Mouse (Mus musculus): ENCODE measurements around the gene Pappa. TPM values are rescaled to one million over a fixed set of nuclear protein-coding genes. Genes with fewer than 3 reads are reported as not detected.

Pappa gene
- polyA plus RNA-seq (2017; shearing (Covaris generic)): not detected

GRCm38 (mm10) chr4:65123741-65124224 is at the start of gene Pappa:
Gene Pappa, plus strand, starts transcription at chr4:65124174.
- no peak for ATAC-seq

DNA sequence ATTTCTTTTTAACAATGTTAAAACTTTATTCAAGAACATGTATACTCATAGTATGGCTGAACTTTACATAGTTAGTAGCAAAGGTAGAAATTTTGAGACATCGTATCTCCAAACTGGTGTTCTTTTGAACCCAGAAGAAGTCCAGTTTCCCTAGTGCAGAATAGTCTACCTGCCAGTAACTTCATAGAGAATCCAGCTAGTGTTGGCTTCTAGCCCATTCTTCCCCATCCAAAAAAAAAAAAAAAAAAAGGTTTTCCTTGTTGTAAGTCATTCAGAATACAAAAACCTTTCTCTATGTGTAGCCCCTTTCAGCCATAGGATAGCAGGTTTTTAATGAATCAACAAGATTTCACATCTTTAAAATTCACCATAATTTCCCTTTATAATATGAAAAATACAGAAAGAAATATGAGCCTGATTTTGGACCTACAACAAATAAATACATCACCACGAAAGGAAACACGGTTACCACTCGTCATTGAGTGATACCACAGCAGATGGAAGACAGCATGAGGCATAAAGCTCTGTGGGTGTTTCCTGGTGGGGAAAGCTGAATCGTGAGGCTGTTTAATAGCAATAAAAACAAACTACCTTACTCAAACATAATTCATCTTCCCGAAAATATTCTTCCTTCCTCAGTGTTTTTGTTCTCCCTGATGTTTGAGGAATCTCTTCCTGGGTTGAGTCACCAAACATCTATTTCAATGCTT is 45.9 kb upstream of the Pappa start:
- no peak for ATAC-seq

GRCm38 (mm10) chr4:65086864-65087263 is 37.1 kb upstream of the Pappa start:
- ATAC-seq: no peak

- no peak for ATAC-seq
Observed at GRCm38 (mm10) chr4:65087592-65087991, 36.4 kb upstream of the Pappa start.

GRCm38 (mm10) chr4:65092191-65092590 is 31.8 kb upstream of the Pappa start:
- ATAC-seq: no peak

DNA sequence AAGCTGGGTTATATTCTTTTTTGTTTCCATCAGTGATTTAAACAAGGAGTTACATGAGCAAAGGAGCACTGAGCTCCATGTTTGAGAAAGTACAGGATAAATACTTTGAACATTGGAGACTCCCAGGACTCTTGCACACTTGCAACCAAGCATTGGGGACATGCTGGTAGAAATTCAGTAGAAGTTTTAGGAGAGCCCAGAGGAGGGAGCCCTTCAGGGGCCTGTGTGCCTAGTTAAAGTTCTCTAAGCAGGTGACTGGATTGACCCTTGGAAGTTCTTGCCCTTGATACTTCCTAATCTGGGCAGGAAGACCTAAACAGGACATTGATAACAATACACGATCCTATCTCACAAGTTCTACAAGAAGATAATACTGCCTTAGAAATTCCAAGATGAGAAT is 3.6 kb upstream of the Pappa start:
- ATAC-seq: no peak

GRCm38 (mm10) chr4:65122841-65123240 is 1.1 kb upstream of the Pappa start:
- ATAC-seq: no peak

DNA sequence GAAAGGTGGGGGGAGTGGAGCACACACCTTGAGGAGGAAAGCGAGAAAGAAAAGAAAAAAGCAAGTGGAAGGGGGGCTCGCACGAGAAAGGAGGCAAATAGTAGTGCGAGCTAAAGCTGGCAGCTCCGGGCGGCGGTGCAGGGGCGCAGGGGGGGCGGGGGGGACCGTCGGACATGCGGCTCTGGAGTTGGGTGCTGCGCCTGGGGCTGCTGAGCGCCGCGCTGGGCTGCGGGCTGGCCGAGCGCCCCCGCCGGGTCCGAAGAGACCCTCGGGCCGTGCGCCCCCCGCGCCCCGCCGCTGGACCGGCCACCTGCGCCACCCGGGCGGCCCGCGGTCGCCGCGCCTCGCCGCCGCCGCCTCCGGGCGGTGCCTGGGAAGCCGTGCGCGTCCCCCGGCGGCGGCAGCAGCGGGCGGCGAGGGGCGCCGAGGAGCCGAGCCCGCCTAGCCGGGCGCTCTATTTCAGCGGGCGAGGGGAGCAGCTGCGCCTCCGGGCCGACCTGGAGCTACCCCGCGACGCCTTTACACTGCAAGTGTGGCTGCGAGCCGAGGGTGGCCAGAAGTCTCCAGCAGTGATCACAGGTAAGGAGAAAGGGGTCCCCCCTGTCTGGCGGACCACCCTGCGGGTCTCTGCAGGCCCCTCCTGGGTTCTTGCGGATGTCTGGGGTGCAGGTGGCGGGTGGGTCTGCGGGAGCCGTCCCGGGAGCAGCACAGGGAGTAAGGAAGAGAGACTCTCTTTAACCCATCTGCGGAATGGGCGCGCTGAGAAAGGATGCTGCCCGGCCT is 586 bp downstream of the Pappa start:
- no peak for ATAC-seq

GRCm38 (mm10) chr4:65125341-65126332 is 1.7 kb downstream of the Pappa start:
- no peak for ATAC-seq

GRCm38 (mm10) chr4:65126451-65127290 is 2.7 kb downstream of the Pappa start:
- ATAC-seq: no peak

GRCm38 (mm10) chr4:65127291-65127590 is 3.3 kb downstream of the Pappa start:
- ATAC-seq: no peak

DNA sequence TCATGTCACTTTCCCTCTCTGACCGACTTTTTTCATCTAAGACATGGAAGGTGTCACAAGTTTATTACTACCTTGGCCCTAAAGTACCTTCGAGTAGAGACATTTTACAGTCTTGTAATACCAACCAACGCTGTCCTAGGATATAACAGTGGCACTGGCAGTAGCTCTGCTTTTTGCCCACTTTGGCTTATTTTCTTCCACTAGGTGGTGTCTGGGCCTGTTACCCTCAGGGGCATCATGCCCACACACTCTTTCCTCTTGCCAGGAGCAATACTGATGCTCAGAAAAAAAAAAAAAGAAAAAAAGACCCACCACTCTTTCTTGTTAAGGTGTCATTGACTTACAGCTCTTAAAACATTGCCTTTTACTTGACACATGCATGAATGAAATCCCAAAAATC is 8.7 kb downstream of the Pappa start:
- no peak for ATAC-seq

GRCm38 (mm10) chr4:65134358-65134757 is 10.4 kb downstream of the Pappa start:
- no peak for ATAC-seq

DNA sequence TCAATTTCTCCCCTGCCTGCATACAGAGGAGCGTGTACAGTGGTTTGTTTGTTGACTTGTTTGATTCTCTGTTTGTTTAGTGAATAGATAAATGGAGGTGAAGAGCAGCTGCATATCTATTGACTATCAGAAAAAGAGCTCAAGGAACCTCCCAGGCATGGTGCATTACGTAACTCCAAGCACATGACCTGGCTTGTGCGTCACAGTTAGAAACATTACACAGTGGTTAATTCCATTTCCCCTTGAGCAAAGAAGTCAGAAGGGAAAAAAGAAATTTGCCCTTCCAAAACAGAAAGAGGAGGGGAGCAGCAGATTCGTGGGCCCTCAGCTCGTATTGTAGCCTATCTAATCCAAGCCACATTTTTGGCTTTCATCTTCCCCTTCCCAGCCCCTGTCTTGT is 11.1 kb downstream of the Pappa start:
- no peak for ATAC-seq

DNA sequence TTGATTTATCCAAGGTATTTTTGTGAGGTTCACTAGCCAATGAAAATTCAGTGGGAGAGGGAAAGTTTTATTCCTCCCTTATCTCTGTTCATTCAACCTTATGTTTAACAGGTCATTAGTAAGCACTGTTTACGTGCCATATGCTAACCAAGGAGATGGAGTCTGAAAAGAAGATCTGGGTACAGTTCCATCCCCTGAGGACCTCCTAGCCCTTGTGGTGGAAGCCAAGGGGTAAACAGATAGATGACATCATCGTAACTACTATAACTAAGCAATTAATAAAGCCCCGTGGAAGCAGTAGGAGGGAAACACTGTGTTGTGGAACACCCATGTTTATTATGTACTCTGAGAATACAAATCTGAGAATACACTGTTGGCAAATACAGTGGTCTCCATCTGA is 12.6 kb downstream of the Pappa start:
- ATAC-seq: no peak

GRCm38 (mm10) chr4:65146936-65147335 is 23.0 kb downstream of the Pappa start:
- ATAC-seq: no peak

GRCm38 (mm10) chr4:65153601-65154000 is 29.6 kb downstream of the Pappa start:
- no peak for ATAC-seq

- ATAC-seq: no peak
Observed at GRCm38 (mm10) chr4:65156231-65156630, 32.3 kb downstream of the Pappa start.

- ATAC-seq: no peak
Observed at GRCm38 (mm10) chr4:65158651-65159050, 34.7 kb downstream of the Pappa start.

GRCm38 (mm10) chr4:65159481-65159880 is 35.5 kb downstream of the Pappa start:
- no peak for ATAC-seq

DNA sequence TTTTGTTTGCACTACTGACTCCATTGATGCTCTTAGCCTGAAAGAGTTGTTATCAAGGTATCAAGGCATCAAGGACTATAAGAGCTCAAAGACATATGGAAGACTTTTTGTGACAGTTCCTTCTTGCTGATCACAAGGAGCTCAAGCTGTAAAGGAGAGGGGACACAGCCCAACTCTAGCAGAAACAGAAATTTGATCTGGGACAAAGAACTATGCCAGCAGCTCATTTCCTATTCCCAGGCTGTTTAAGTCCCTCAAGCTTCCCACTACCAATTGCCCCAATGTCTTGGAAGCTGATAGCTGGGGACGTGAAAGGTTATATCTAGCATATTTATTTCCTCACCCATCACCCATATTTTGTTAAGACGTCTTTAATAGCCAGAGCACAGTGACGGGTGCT is 39.7 kb downstream of the Pappa start:
- no peak for ATAC-seq

- ATAC-seq: no peak
Observed at GRCm38 (mm10) chr4:65166288-65166835, 42.4 kb downstream of the Pappa start.
